Mouse (Mus musculus) forebrain, embryonic 16.5 days (tissue): ENCODE results near the gene Acr. TPM values are rescaled to one million over a fixed set of nuclear protein-coding genes. Genes with fewer than 3 reads are reported as not detected.

Source experiments
- polyA plus RNA-seq: library from polyadenylated mRNA; unstranded; fragments of >200 nt; fragmentation: Nextera tagmentation; extraction: Ambion mirVana; gene quantifications from 2 replicates; pipeline ENCODE4 v1.2.1, GENCODE M21; 2015

Gene Acr
- polyA plus RNA-seq, 1 experiment from 2014 or later: 2.3 TPM

Other genes starting within 250 kb of the Acr start
- not detected in 2 replicates for gene Adm2, start 245.6 kb upstream of the Acr start, polyA plus RNA-seq
- gene Miox, start 233.9 kb upstream of the Acr start, polyA plus RNA-seq: not detected in 2 replicates
- 29.5 and 32.3 TPM in 2 replicates for gene Lmf2, start 212.7 kb upstream of the Acr start, polyA plus RNA-seq
- 138 and 140 TPM in 2 replicates for gene Ncaph2, start 212.6 kb upstream of the Acr start, polyA plus RNA-seq
- 10.1 and 14.1 TPM in 2 replicates for gene Sco2, start 194.5 kb upstream of the Acr start, polyA plus RNA-seq
- gene Tymp, start 191.3 kb upstream of the Acr start, polyA plus RNA-seq: 1.7 and 2.6 TPM in 2 replicates
- 1.9 and 3.3 TPM in 2 replicates for gene Odf3b, start 189.0 kb upstream of the Acr start, polyA plus RNA-seq
- not detected in 2 replicates for gene Klhdc7b, start 183.4 kb upstream of the Acr start, polyA plus RNA-seq
- not detected in 2 replicates for gene Syce3, start 157.8 kb upstream of the Acr start, polyA plus RNA-seq
- gene Cpt1b, start 142.5 kb upstream of the Acr start, polyA plus RNA-seq: 1.2 and 1.8 TPM in 2 replicates
- 5.2 and 7.0 TPM in 2 replicates for gene C730034F03Rik, start 138.7 kb upstream of the Acr start, polyA plus RNA-seq
- not detected in 2 replicates for gene Gm44502, start 138.6 kb upstream of the Acr start, polyA plus RNA-seq
- gene Chkb, start 138.4 kb upstream of the Acr start, polyA plus RNA-seq: 77.7 and 79.3 TPM in 2 replicates
- gene Mapk8ip2, start 114.4 kb upstream of the Acr start, polyA plus RNA-seq: 74.5 and 81.9 TPM in 2 replicates
- gene Arsa, start 90.9 kb upstream of the Acr start, polyA plus RNA-seq: 23.9 and 27.9 TPM in 2 replicates
- 9.3 and 14.1 TPM in 2 replicates for gene Shank3, start 68.7 kb upstream of the Acr start, polyA plus RNA-seq
- 53.6 and 64.4 TPM in 2 replicates for gene Rabl2, start 23.6 kb downstream of the Acr start, polyA plus RNA-seq